Mouse (Mus musculus): ENCODE data around the gene Slc35e1. TPM values are rescaled to one million over a fixed set of nuclear protein-coding genes. Genes with fewer than 3 reads are reported as not detected.

The Slc35e1 gene
- 3.0 TPM for polyA plus RNA-seq (2014; fragmentation: Illumina TruSeq; extraction: RNeasy Lipid Tissue Mini Kit (QIAGEN cat#74804); ENCODE audit: low read depth, low replicate concordance)

DNA sequence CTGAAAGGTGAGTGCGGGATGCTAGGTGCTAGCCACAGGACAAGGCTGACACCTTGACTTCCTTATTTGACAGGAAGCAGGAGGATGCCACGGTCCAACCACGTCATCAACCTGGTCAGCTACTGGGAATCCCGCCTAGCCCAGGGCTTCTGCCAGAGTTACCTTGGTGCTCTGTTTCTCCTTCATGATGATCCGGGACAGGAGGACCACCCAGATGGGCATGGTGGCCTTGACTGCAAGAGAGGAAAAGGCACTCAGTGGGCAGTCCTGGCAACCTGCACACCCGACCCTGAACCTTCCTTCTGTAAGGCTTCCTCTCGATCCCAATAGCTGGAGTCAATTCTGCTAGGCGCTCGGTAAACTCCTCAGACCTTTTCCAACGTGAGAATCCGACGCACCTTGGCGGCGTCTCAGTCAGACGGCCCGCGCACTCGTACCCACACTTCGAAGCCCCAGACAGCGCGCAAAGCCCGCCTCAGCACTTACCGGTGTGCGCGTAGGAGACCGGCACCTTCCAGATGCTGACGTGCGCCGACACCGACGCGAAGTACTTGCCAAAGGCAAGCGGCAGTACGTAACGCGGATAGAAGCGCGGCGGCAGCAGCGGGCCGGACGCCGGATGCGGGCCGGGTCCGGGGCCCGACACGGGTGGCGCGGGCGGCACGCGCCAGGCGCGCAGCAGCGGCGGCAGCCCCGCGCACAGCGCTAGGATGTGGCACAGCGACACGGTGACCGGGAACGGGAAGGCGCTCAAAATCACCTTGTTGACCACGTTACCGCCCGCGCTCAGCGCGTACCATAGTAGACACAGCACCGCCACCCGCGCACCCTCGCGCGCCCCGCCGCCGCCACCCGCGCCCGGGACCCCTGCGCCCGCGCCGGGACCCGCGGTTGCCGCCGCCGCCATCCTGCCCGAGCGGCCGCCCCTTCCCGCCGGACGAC lies at the start of gene Slc35e1:
TSS of gene Slc35e1 (minus strand) at position 935 of the 942 bp plus-strand sequence.

GRCm38 (mm10) chr8:72474826-72475546 lies 17.4 kb downstream of the Slc35e1 start, which contains the start of gene Cherp:
TSS of gene Cherp (minus strand) at chr8:72475226.

GRCm38 (mm10) chr8:72443338-72443993 lies 48.9 kb downstream of the Slc35e1 start, which contains the start of the genes Calr3 and 1700030K09Rik:
TSS of gene Calr3 (minus strand) at chr8:72443870.
TSS of gene 1700030K09Rik (plus strand) at chr8:72443880.

Other genes starting within 250 kb of the Slc35e1 start
- 0.81 TPM for gene Gm10282, start 187.4 kb downstream of the Slc35e1 start, polyA plus RNA-seq (2014; fragmentation: Illumina TruSeq; extraction: RNeasy Lipid Tissue Mini Kit (QIAGEN cat#74804); ENCODE audit: low read depth, low replicate concordance)
- 5.9 TPM for gene Klf2, start 173.6 kb downstream of the Slc35e1 start, polyA plus RNA-seq (2014; fragmentation: Illumina TruSeq; extraction: RNeasy Lipid Tissue Mini Kit (QIAGEN cat#74804); ENCODE audit: low read depth, low replicate concordance)
- 11.7 TPM for gene Eps15l1, start 71.2 kb downstream of the Slc35e1 start, polyA plus RNA-seq (2014; fragmentation: Illumina TruSeq; extraction: RNeasy Lipid Tissue Mini Kit (QIAGEN cat#74804); ENCODE audit: low read depth, low replicate concordance)
- gene Calr3, start 48.7 kb downstream of the Slc35e1 start, polyA plus RNA-seq (2014; fragmentation: Illumina TruSeq; extraction: RNeasy Lipid Tissue Mini Kit (QIAGEN cat#74804); ENCODE audit: low read depth, low replicate concordance) = 92.0 TPM
- gene 1700030K09Rik, start 48.7 kb downstream of the Slc35e1 start, polyA plus RNA-seq (2014; fragmentation: Illumina TruSeq; extraction: RNeasy Lipid Tissue Mini Kit (QIAGEN cat#74804); ENCODE audit: low read depth, low replicate concordance) = 8.8 TPM
- gene Cherp, start 17.4 kb downstream of the Slc35e1 start, polyA plus RNA-seq (2014; fragmentation: Illumina TruSeq; extraction: RNeasy Lipid Tissue Mini Kit (QIAGEN cat#74804); ENCODE audit: low read depth, low replicate concordance) = 4.6 TPM
- 17.1 TPM for gene Med26, start 55.7 kb upstream of the Slc35e1 start, polyA plus RNA-seq (2014; fragmentation: Illumina TruSeq; extraction: RNeasy Lipid Tissue Mini Kit (QIAGEN cat#74804); ENCODE audit: low read depth, low replicate concordance)
- 16.0 TPM for gene Smim7, start 78.5 kb upstream of the Slc35e1 start, polyA plus RNA-seq (2014; fragmentation: Illumina TruSeq; extraction: RNeasy Lipid Tissue Mini Kit (QIAGEN cat#74804); ENCODE audit: low read depth, low replicate concordance)
- gene Tmem38a, start 79.4 kb upstream of the Slc35e1 start, polyA plus RNA-seq (2014; fragmentation: Illumina TruSeq; extraction: RNeasy Lipid Tissue Mini Kit (QIAGEN cat#74804); ENCODE audit: low read depth, low replicate concordance) = 0.28 TPM
- 0.20 TPM for gene Nwd1, start 154.1 kb upstream of the Slc35e1 start, polyA plus RNA-seq (2014; fragmentation: Illumina TruSeq; extraction: RNeasy Lipid Tissue Mini Kit (QIAGEN cat#74804); ENCODE audit: low read depth, low replicate concordance)
- gene Sin3b, start 230.7 kb upstream of the Slc35e1 start, polyA plus RNA-seq (2014; fragmentation: Illumina TruSeq; extraction: RNeasy Lipid Tissue Mini Kit (QIAGEN cat#74804); ENCODE audit: low read depth, low replicate concordance) = 44.1 TPM

Data from testis, adult 10 weeks (tissue).